Mouse (Mus musculus) forebrain, embryonic 15.5 days (tissue): Measurements from ENCODE around the gene Rrp12. TPM values are rescaled to one million over a fixed set of nuclear protein-coding genes. Genes with fewer than 3 reads are reported as not detected.

ENCODE experiments used
- ATAC-seq: fragments of 200-750 bp; cut with Nextera tagmentation; replicated peaks from 2 replicates; pipeline ENCODE4 v1.8.0; 2017; ENCODE audit warnings: mild to moderate bottlenecking, moderate TSS enrichment, moderate library complexity
- H3K27ac ChIP-seq: fragments of 300-500 bp; sonication (generic); replicated peaks from 2 replicates; pipeline ENCODE4 v1.5.1; 2015; ENCODE audit warnings: mild to moderate bottlenecking, inconsistent platforms
- H3K27me3 ChIP-seq: fragments of 300-500 bp; sonication (generic); 2 replicates; pipeline ENCODE4 v1.6.1; 2015; ENCODE audit warnings: inconsistent platforms
- H3K36me3 ChIP-seq: fragments of 300-500 bp; sonication (generic); 2 replicates; pipeline ENCODE4 v1.6.1; 2015; ENCODE audit warnings: mild to moderate bottlenecking, inconsistent platforms
- H3K4me1 ChIP-seq: fragments of 300-500 bp; sonication (generic); 2 replicates; pipeline ENCODE4 v1.6.1; 2015; ENCODE audit warnings: inconsistent platforms
- H3K4me2 ChIP-seq: fragments of 300-500 bp; sonication (generic); replicated peaks from 2 replicates; pipeline ENCODE4 v1.6.1; 2015; ENCODE audit warnings: mild to moderate bottlenecking, inconsistent platforms
- H3K4me3 ChIP-seq: fragments of 300-500 bp; sonication (generic); 2 replicates; pipeline ENCODE4 v1.5.1; 2015; ENCODE audit warnings: mild to moderate bottlenecking, inconsistent platforms
- H3K9ac ChIP-seq: fragments of 300-500 bp; sonication (generic); replicated peaks from 2 replicates; pipeline ENCODE4 v1.6.1; 2015; ENCODE audit warnings: mild to moderate bottlenecking, inconsistent platforms
- H3K9me3 ChIP-seq: fragments of 300-500 bp; sonication (generic); 2 replicates; pipeline ENCODE4 v1.6.1; 2016; ENCODE audit warnings: inconsistent platforms
- WGBS: fragments of 180-500 bp; shearing (Covaris S2); methylation state at CpG from one replicate; pipeline ENCODE4 v1.1.7; 2015; ENCODE audit warnings: mixed read lengths; 5-methylcytosine and 5-hydroxymethylcytosine counted together
- polyA plus RNA-seq: library from polyadenylated mRNA; unstranded; fragments of >200 nt; fragmentation: Nextera tagmentation; extraction: Ambion mirVana; gene quantifications from 2 replicates; pipeline ENCODE4 v1.2.1, GENCODE M21; 2015

Gene Rrp12
- polyA plus RNA-seq, 1 experiment from 2014 or later = 17.3 TPM

DNA sequence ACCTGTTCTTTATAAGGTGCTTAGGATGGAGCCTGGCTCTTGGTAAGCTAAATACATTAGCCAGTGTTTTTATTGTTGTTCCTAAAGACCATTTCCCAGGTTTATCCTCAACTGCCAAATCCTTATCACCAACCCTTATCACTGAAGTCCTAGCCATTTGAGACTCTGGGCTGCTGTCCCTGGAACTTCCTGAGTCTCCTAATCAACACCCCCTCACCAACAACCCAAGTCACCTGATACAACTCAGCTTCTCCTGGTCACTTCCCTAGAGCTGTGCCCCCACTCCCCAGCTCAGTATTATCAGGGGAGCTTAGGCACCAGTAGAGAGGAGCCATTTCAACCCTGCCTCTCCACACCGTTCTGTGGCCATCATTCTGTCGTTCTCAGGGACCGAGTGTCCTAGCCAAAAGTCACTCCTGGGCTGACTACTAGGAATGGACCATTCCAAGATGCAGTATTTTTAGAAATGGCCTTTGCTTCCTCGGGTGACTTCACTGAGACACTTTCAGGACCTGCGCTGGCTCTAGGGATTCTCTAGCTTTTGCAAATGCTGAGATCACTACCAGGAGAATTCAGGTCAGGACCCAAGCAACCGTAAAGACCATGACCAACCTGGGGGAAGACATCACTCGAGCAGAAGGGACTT is 54.7 kb downstream of the Rrp12 start:
- Histone ChIP-seq H3K4me3 (no peak overlapping the region), H3K9me3 (no peaks in the 10 kb centered on the region), H3K4me1 (peaks cover 17% of the 10 kb centered on the region), H3K4me2 (no peak overlapping the region), H3K36me3 (no peaks in the 10 kb centered on the region), H3K9ac (no peak overlapping the region), H3K27me3 (no peaks in the 10 kb centered on the region), H3K27ac (no peak overlapping the region)
- no peak for ATAC-seq
- WGBS = 87% methylated on average over 7 of the region's 7 CpGs

- Histone ChIP-seq H3K27me3 (no peaks in the 10 kb centered on the region), H3K4me3 (no peak overlapping the region), H3K9ac (no peak overlapping the region), H3K4me1 (peaks cover 17% of the 10 kb centered on the region), H3K27ac (no peak overlapping the region), H3K4me2 (no peak overlapping the region), H3K36me3 (no peaks in the 10 kb centered on the region), H3K9me3 (no peaks in the 10 kb centered on the region)
- ATAC-seq = no peak
- WGBS = 96% methylated on average over 3 of the region's 3 CpGs
Observed at GRCm38 (mm10) chr19:41839685-41840084, 56.3 kb downstream of the Rrp12 start.

DNA sequence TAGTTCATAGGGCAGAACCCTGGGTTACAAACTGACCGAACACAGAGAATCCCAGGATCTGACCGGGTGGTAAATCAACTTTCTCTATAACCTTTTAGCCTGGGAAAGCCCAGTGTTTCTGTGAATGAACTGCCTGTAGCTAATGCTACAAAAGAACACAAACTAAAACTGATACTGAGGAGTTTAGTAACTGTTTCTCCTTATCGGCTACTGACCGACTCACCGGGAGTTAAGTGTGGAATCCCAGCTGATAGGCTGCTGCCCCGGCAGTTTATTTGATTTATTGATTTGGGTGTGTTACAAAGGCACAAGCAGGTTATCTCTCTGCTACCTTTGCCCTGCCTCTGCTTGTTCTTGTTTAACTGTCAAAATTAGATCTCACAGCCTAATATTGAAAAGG is 57.2 kb downstream of the Rrp12 start:
- no peaks in the 10 kb centered on the region for H3K36me3 ChIP-seq
- no peak for ATAC-seq
- H3K4me2 ChIP-seq = no peak overlapping the region
- H3K27me3 ChIP-seq = no peaks in the 10 kb centered on the region
- no peak overlapping the region for H3K27ac ChIP-seq
- H3K9ac ChIP-seq = no peak overlapping the region
- 88% methylated on average over 6 of the region's 6 CpGs for WGBS
- H3K4me1 ChIP-seq = peaks cover 17% of the 10 kb centered on the region
- no peak overlapping the region for H3K4me3 ChIP-seq
- no peaks in the 10 kb centered on the region for H3K9me3 ChIP-seq

- no peak overlapping the region for H3K9ac ChIP-seq
- ATAC-seq = no peak
- no peak overlapping the region for H3K4me3 ChIP-seq
- H3K4me1 ChIP-seq = peaks cover 26% of the 10 kb centered on the region
- H3K36me3 ChIP-seq = no peaks in the 10 kb centered on the region
- H3K9me3 ChIP-seq = no peaks in the 10 kb centered on the region
- no peak overlapping the region for H3K4me2 ChIP-seq
- no peak overlapping the region for H3K27ac ChIP-seq
- WGBS = 67% methylated on average over 4 of the region's 4 CpGs
- H3K27me3 ChIP-seq = no peaks in the 10 kb centered on the region
Observed at GRCm38 (mm10) chr19:41837917-41838261, 58.1 kb downstream of the Rrp12 start.

GRCm38 (mm10) chr19:41837194-41837916 is 58.6 kb downstream of the Rrp12 start:
- no peak for ATAC-seq

DNA sequence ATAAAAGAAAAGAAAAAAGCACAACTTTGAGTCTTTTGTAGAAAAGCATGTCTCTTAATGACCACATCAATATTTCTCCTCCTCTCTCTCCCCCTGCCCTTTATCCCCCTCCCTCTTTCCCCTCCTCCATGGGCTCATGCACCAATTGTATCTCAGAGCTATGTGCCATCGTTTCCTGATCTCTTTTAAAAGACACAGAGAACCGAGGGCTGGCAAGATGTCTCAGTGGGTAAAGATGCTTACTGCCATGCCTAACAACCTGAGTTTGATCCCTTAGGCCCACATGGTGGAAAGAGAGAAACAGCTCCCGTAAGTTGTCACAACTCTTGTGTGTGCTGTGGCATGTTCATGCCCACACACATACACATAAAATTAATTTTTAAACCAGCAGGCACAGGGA is 59.3 kb downstream of the Rrp12 start:
- no peak for ATAC-seq
- Histone ChIP-seq H3K27ac (peak overlapping the region; percentile 81), H3K4me2 (no peak overlapping the region), H3K36me3 (no peaks in the 10 kb centered on the region), H3K9me3 (no peaks in the 10 kb centered on the region), H3K27me3 (no peaks in the 10 kb centered on the region), H3K4me1 (peaks cover 38% of the 10 kb centered on the region), H3K9ac (no peak overlapping the region), H3K4me3 (no peak overlapping the region)
- WGBS = 44% methylated on average over 3 of the region's 3 CpGs

More at GRCm38 (mm10) chr19:41837194-41837916, 58.6 kb downstream of the Rrp12 start:
- Histone ChIP-seq H3K4me2 (no peak overlapping the region), H3K9ac (no peak overlapping the region), H3K4me3 (no peak overlapping the region), H3K27ac (no peak overlapping the region), H3K4me1 (peaks cover 31% of the 10 kb centered on the region), H3K27me3 (no peaks in the 10 kb centered on the region), H3K36me3 (no peaks in the 10 kb centered on the region), H3K9me3 (no peaks in the 10 kb centered on the region)
- 80% methylated on average over 9 of the region's 9 CpGs for WGBS

- H3K9me3 ChIP-seq = no peaks in the 10 kb centered on the region
- peak; percentile 81 for ATAC-seq
- no peaks in the 10 kb centered on the region for H3K27me3 ChIP-seq
- H3K4me3 ChIP-seq = peak overlapping the region; percentile 16
- peak overlapping the region; percentile 81 for H3K27ac ChIP-seq
- H3K36me3 ChIP-seq = no peaks in the 10 kb centered on the region
- H3K4me1 ChIP-seq = peaks cover 44% of the 10 kb centered on the region
- H3K4me2 ChIP-seq = peak overlapping the region; percentile 38
- peak overlapping the region; percentile 39; the same call in 1 of the 2 replicates for H3K9ac ChIP-seq
- 0% methylated on average over 6 of the region's 6 CpGs for WGBS
Observed at GRCm38 (mm10) chr19:41835816-41836215, 60.2 kb downstream of the Rrp12 start.

GRCm38 (mm10) chr19:41835407-41835806 is 60.6 kb downstream of the Rrp12 start:
- Histone ChIP-seq H3K27ac (peak overlapping the region; percentile 81), H3K4me2 (peak overlapping the region; percentile 38), H3K4me3 (peak overlapping the region; percentile 16; the same call in 1 of the 2 replicates), H3K36me3 (no peaks in the 10 kb centered on the region), H3K4me1 (peaks cover 44% of the 10 kb centered on the region), H3K9ac (0 out of 2 replicates have a peak overlapping the region, but pooled peaks have one; percentile 39), H3K9me3 (no peaks in the 10 kb centered on the region), H3K27me3 (no peaks in the 10 kb centered on the region)
- WGBS = 29% methylated on average over 6 of the region's 6 CpGs
- ATAC-seq = no peak

DNA sequence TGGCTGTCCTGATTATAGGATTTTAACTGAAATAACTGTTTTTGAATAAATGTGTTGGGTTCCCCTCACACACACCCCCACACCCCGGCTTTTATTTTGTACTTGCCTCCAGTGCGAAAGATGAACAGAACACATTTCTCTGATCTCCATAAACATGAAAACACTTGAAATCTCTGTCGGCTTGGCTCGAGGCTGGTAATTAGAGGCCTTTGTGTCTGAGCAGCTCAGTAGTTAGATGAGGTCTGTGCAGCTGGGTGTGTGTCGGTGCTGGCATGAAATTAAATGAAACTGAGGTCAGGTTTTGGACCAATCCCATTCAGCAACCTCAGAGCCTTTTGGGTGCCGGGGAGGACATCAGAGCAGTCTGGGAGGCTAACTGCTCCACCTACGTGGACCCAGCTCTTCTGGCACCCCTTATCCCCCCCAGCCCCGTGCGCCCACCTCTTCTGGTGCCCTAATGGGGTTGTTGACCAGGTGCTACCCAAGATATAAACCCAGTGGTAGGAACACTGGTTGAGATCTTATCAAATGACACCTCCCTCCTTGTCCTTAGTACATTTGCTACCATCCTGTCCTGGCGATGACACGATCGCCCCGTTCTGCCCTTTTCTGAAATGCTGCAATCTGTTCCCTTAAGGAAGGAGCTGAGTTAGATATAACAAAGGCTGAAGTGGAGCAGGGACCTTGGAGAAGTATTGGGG is 63.3 kb downstream of the Rrp12 start:
- Histone ChIP-seq H3K9ac (peak overlapping the region; percentile 74; the same call in 1 of the 2 replicates), H3K4me2 (peak overlapping the region; percentile 84), H3K27me3 (no peaks in the 10 kb centered on the region), H3K4me1 (peaks cover 44% of the 10 kb centered on the region), H3K27ac (peak overlapping the region; percentile 98), H3K4me3 (peak overlapping the region; percentile 72), H3K9me3 (no peaks in the 10 kb centered on the region), H3K36me3 (no peaks in the 10 kb centered on the region)
- ATAC-seq = no peak
- WGBS = 44% methylated on average over 13 of the region's 13 CpGs

- WGBS = 9% methylated on average over 14 of the region's 14 CpGs
- ATAC-seq = no peak
- Histone ChIP-seq H3K27me3 (no peaks in the 10 kb centered on the region), H3K4me3 (peak overlapping the region; percentile 72), H3K27ac (peak overlapping the region; percentile 98), H3K36me3 (no peaks in the 10 kb centered on the region), H3K9ac (peak overlapping the region; percentile 74), H3K4me1 (peaks cover 44% of the 10 kb centered on the region), H3K4me2 (peak overlapping the region; percentile 84), H3K9me3 (no peaks in the 10 kb centered on the region)
Observed at GRCm38 (mm10) chr19:41831718-41832391, 64.1 kb downstream of the Rrp12 start.

GRCm38 (mm10) chr19:41831101-41831570 is 64.8 kb downstream of the Rrp12 start:
- Histone ChIP-seq H3K36me3 (no peaks in the 10 kb centered on the region), H3K27ac (peak overlapping the region; percentile 98), H3K9ac (peak overlapping the region; percentile 74), H3K27me3 (no peaks in the 10 kb centered on the region), H3K4me1 (peaks cover 40% of the 10 kb centered on the region), H3K4me3 (peak overlapping the region; percentile 72), H3K9me3 (no peaks in the 10 kb centered on the region), H3K4me2 (peak overlapping the region; percentile 84)
- WGBS = 1% methylated on average over 19 of the region's 19 CpGs
- no peak for ATAC-seq
